Mouse (Mus musculus): ENCODE results near the gene Dnm2. TPM values are rescaled to one million over a fixed set of nuclear protein-coding genes. Genes with fewer than 3 reads are reported as not detected.
A peak's percentile ranks its signal among the peaks of the same experiment; 100 is the strongest.

Gene Dnm2
- total and polyA plus RNA-seq, 2 experiments, result 28.9 to 74.4 TPM

- Histone ChIP-seq H3K9ac (ENCODE audit: low read depth, low read length) (no peak overlapping the region), H3K36me3 (ENCODE audit: control insufficient read depth, insufficient read depth, low read length) (no peaks in the 10 kb centered on the region), H3K4me1 (ENCODE audit: control insufficient read depth, insufficient read depth, low read length) (no peaks in the 10 kb centered on the region), H3K79me2 (ENCODE audit: control insufficient read depth, insufficient read depth, low read length) (no peaks in the 10 kb centered on the region), H3K4me3 (ENCODE audit: insufficient read depth, low read depth, low read length) (no peak overlapping the region), H3K27ac (replicated peaks; ENCODE audit: insufficient read depth, low read depth, low read length) (peak overlapping the region; percentile 27), H3K27me3 (ENCODE audit: control insufficient read depth, insufficient read depth, low read length) (no peaks in the 10 kb centered on the region)
- 80% methylated on average over 7 of the region's 7 CpGs for WGBS
- TF ChIP-seq POLR2A (IDR thresholded peaks at IDR 0.05; ENCODE audit: extremely low read depth, insufficient read depth, low read length), result no peak
- no peak for TF ChIP-seq CTCF (IDR thresholded peaks at IDR 0.05; ENCODE audit: low read depth, low read length)
- peak; percentile 38 for DNase-seq (ENCODE audit: extremely low read depth, low read depth, low spot score)
Observed at GRCm38 (mm10) chr9:21525142-21525936, 100.6 kb downstream of the Dnm2 start.

DNA sequence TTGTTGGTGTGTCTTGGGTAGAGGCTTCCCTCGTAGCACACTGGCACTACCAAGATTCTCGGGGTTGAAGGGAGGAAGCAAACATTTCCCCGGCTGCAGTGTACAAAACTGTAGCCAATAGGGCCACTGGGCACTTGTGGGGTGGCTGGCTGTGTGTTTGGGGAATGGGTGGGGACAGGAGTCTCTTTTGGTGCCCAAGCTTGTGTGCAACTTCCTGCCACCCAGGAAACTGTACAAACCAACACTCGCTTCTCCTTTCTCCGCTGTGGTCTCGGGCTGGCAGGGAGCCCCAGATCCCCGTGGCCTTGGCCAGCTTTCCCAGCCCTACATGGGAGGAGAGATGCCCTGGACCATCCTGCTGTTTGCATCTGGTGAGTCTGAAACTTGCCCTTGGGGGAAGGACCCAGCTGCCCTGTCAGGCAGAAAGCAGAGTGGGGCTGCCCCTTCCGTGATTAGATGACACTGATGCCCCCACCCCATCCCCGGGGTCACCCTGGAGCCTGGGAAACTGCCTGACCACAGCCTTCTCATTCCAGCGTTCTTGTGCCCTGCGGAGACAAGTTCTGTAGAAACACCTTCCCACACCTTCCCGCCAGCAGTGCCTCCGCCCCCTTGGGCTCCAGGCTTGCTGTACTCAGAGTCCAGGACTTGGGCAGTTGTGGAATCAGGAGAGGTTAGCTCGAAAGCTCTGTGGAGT is 101.4 kb downstream of the Dnm2 start, which contains the start of gene AB124611:
AB124611 (plus strand) TSS at position 240 of the 697 bp plus-strand sequence.
- no peak for TF ChIP-seq CTCF (IDR thresholded peaks at IDR 0.05; ENCODE audit: low read depth, low read length)
- no peak for TF ChIP-seq POLR2A (IDR thresholded peaks at IDR 0.05; ENCODE audit: extremely low read depth, insufficient read depth, low read length)
- Histone ChIP-seq H3K27ac (replicated peaks; ENCODE audit: insufficient read depth, low read depth, low read length) (peak within 1 kb of the TSS; percentile 27), H3K27me3 (ENCODE audit: control insufficient read depth, insufficient read depth, low read length) (no peaks in the 10 kb centered on the region), H3K79me2 (ENCODE audit: control insufficient read depth, insufficient read depth, low read length) (no peaks in the 10 kb centered on the region), H3K4me3 (ENCODE audit: insufficient read depth, low read depth, low read length) (peak within 1 kb of the TSS; percentile 25), H3K9ac (ENCODE audit: low read depth, low read length) (peak within 1 kb of the TSS; percentile 31), H3K4me1 (ENCODE audit: control insufficient read depth, insufficient read depth, low read length) (no peaks in the 10 kb centered on the region), H3K36me3 (ENCODE audit: control insufficient read depth, insufficient read depth, low read length) (no peaks in the 10 kb centered on the region)
- WGBS, result 66% methylated on average over 14 of the region's 14 CpGs
- DNase-seq (ENCODE audit: extremely low read depth, low read depth, low spot score), result no peak

- peak overlapping the region; percentile 25; the same call in 1 of the 2 replicates for H3K4me3 ChIP-seq (ENCODE audit: insufficient read depth, low read depth, low read length)
- DNase-seq (ENCODE audit: extremely low read depth, low read depth, low spot score), result no peak
- no peaks in the 10 kb centered on the region for H3K36me3 ChIP-seq (ENCODE audit: control insufficient read depth, insufficient read depth, low read length)
- peak overlapping the region; percentile 25; the same call in 1 of the 2 replicates for H3K9ac ChIP-seq (ENCODE audit: low read depth, low read length)
- no peak for TF ChIP-seq CTCF (IDR thresholded peaks at IDR 0.05; ENCODE audit: low read depth, low read length)
- TF ChIP-seq POLR2A (IDR thresholded peaks at IDR 0.05; ENCODE audit: extremely low read depth, insufficient read depth, low read length), result no peak
- 70% methylated on average over 3 of the region's 3 CpGs for WGBS
- H3K27me3 ChIP-seq (ENCODE audit: control insufficient read depth, insufficient read depth, low read length), result no peaks in the 10 kb centered on the region
- no peak overlapping the region; the same call in 1 of the 2 replicates for H3K27ac ChIP-seq (replicated peaks; ENCODE audit: insufficient read depth, low read depth, low read length)
- H3K4me1 ChIP-seq (ENCODE audit: control insufficient read depth, insufficient read depth, low read length), result no peaks in the 10 kb centered on the region
- no peaks in the 10 kb centered on the region for H3K79me2 ChIP-seq (ENCODE audit: control insufficient read depth, insufficient read depth, low read length)
Observed at GRCm38 (mm10) chr9:21526634-21526944, 101.9 kb downstream of the Dnm2 start.

GRCm38 (mm10) chr9:21527100-21527801 is 102.5 kb downstream of the Dnm2 start:
- H3K36me3 ChIP-seq (ENCODE audit: control insufficient read depth, insufficient read depth, low read length), result no peaks in the 10 kb centered on the region
- no peaks in the 10 kb centered on the region for H3K27me3 ChIP-seq (ENCODE audit: control insufficient read depth, insufficient read depth, low read length)
- DNase-seq (ENCODE audit: extremely low read depth, low read depth, low spot score), result no peak
- no peak overlapping the region for H3K27ac ChIP-seq (replicated peaks; ENCODE audit: insufficient read depth, low read depth, low read length)
- H3K9ac ChIP-seq (ENCODE audit: low read depth, low read length), result no peak overlapping the region
- no peaks in the 10 kb centered on the region for H3K79me2 ChIP-seq (ENCODE audit: control insufficient read depth, insufficient read depth, low read length)
- TF ChIP-seq CTCF (IDR thresholded peaks at IDR 0.05; ENCODE audit: low read depth, low read length) (no peak), POLR2A (IDR thresholded peaks at IDR 0.05; ENCODE audit: extremely low read depth, insufficient read depth, low read length) (no peak)
- WGBS, result 91% methylated on average over 2 of the region's 2 CpGs
- H3K4me3 ChIP-seq (ENCODE audit: insufficient read depth, low read depth, low read length), result peak overlapping the region; percentile 11; the same call in 1 of the 2 replicates
- no peaks in the 10 kb centered on the region for H3K4me1 ChIP-seq (ENCODE audit: control insufficient read depth, insufficient read depth, low read length)

DNA sequence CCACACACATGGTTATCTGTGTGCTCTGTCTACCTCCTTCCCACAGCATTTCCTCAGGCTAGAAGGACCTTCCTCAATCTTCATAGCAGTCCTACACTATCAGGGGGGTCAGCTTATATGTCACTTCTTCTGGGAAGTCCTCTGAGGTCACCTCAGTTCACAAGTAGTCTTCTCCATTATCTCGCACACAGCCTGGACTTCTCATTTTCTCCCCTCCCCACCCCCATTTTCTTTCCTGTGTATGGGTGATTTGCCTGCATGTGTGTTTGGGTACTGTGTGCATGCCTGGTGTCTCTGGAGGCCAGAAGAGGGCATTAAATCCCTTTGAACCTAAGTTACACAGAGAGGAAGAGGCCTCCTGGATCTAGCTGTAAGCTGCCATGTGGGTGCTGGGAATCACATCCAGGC is 103.2 kb downstream of the Dnm2 start:
- DNase-seq (ENCODE audit: extremely low read depth, low read depth, low spot score), result peak; percentile 46
- Histone ChIP-seq H3K4me1 (ENCODE audit: control insufficient read depth, insufficient read depth, low read length) (no peaks in the 10 kb centered on the region), H3K36me3 (ENCODE audit: control insufficient read depth, insufficient read depth, low read length) (no peaks in the 10 kb centered on the region), H3K4me3 (ENCODE audit: insufficient read depth, low read depth, low read length) (peak overlapping the region; percentile 11; the same call in 1 of the 2 replicates), H3K79me2 (ENCODE audit: control insufficient read depth, insufficient read depth, low read length) (no peaks in the 10 kb centered on the region), H3K9ac (ENCODE audit: low read depth, low read length) (no peak overlapping the region), H3K27me3 (ENCODE audit: control insufficient read depth, insufficient read depth, low read length) (no peaks in the 10 kb centered on the region), H3K27ac (replicated peaks; ENCODE audit: insufficient read depth, low read depth, low read length) (no peak overlapping the region)
- TF ChIP-seq CTCF (IDR thresholded peaks at IDR 0.05; ENCODE audit: low read depth, low read length) (no peak), POLR2A (IDR thresholded peaks at IDR 0.05; ENCODE audit: extremely low read depth, insufficient read depth, low read length) (no peak)
- WGBS, result 77% methylated on average over 1 of the region's 1 CpGs

Data from liver, adult 2 months (tissue).